Mouse (Mus musculus): ENCODE data around the gene Olfr90. TPM values are rescaled to one million over a fixed set of nuclear protein-coding genes. Genes with fewer than 3 reads are reported as not detected.
A peak's percentile ranks its signal among the peaks of the same experiment; 100 is the strongest.
"Not testable (repeated sequence)": the region's sequence is repeated elsewhere in the genome, so short reads cannot be mapped to it uniquely, and the experiment has no call there.

Olfr90 gene
- not detected in 2 replicates for polyA plus RNA-seq (2015; fragmentation: Nextera tagmentation; extraction: Ambion mirVana)

DNA sequence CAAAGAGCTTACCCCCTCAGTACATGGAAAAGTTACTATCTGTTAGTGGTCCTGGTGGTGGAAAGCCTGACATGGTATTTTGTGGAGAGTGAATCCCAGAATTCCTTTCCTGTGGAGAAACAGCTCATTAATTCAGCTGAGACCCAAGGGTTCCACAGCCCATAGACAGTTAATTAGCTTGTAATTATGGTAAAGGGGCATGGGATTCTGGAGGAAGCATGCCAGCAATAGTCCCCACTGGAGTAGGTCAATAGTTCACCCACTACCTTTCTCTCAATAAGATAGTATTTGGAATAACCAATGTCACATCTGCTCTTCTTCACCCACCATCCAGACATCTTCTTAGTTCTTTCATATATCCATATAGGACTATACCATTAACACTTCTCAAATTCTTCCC is at the start of gene Olfr90:
Gene Olfr90 (minus strand): TSS at position 101 of the 400 bp plus-strand sequence.
- Histone ChIP-seq H3K4me3 (no peak within 1 kb of the TSS), H3K27ac (no peak within 1 kb of the TSS), H3K27me3 (no peaks in the 10 kb centered on the region), H3K4me2 (no peak within 1 kb of the TSS), H3K36me3 (no peaks in the 10 kb centered on the region), H3K4me1 (no peaks in the 10 kb centered on the region), H3K9ac (no peak within 1 kb of the TSS), H3K9me3 (no peaks in the 10 kb centered on the region)
- ATAC-seq (ENCODE audit: insufficient number of reproducible peaks, low FRiP score, low TSS enrichment, low read depth) = no peak

DNA sequence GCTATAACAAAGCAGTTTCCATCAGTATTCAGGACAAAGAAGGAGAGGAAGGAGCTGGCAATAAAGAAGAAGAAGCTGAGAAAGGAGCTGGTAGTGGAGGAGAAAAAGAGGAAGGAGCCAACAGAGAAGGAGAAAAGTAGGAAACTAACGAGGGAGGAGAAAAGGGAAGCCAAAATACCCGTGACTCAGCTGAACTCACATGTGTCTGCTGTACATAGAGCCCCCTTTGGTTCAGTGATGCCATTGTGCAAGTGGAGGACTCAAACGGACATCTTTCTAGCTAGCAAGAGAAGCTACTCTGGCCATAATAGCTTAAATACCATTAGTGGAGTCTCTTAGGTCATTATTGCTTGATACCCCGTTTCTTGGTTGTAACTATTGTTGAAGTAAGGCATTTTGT is 43.1 kb upstream of the Olfr90 start:
- not testable (repeated sequence) for ATAC-seq (ENCODE audit: insufficient number of reproducible peaks, low FRiP score, low TSS enrichment, low read depth); H3K36me3 ChIP-seq; H3K27ac ChIP-seq; H3K9ac ChIP-seq; H3K4me2 ChIP-seq; H3K4me3 ChIP-seq; H3K9me3 ChIP-seq; H3K4me1 ChIP-seq; H3K27me3 ChIP-seq
- 72% methylated on average over 4 of the region's 4 CpGs for WGBS

DNA sequence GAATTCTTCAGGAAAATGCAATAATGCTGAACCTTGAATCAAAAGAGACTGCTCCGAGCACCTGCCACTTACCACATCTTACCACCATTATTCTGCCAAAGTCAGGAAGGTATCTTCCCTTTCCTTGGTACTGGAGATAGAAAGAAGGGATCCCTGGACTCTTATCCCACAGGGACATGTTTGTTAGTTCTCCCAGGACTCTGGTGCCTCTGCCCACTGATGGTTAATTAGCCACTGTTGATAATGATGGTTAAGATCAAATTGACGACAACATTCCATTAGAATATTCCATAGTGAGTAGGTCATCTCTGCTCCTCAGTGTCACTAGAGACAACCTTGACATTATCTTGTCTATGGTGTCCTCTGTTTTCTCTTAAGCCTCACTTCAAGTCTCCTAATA is 31.7 kb upstream of the Olfr90 start, which contains the start of gene Olfr92:
Gene Olfr92 (minus strand): TSS at position 101 of the 400 bp plus-strand sequence.
- Histone ChIP-seq H3K9me3 (no peaks in the 10 kb centered on the region), H3K4me1 (no peaks in the 10 kb centered on the region), H3K36me3 (no peaks in the 10 kb centered on the region), H3K27ac (no peak within 1 kb of the TSS), H3K4me3 (no peak within 1 kb of the TSS), H3K4me2 (no peak within 1 kb of the TSS), H3K27me3 (no peaks in the 10 kb centered on the region), H3K9ac (no peak within 1 kb of the TSS)
- WGBS = 90% methylated on average over 2 of the region's 2 CpGs
- no peak for ATAC-seq (ENCODE audit: insufficient number of reproducible peaks, low FRiP score, low TSS enrichment, low read depth)

DNA sequence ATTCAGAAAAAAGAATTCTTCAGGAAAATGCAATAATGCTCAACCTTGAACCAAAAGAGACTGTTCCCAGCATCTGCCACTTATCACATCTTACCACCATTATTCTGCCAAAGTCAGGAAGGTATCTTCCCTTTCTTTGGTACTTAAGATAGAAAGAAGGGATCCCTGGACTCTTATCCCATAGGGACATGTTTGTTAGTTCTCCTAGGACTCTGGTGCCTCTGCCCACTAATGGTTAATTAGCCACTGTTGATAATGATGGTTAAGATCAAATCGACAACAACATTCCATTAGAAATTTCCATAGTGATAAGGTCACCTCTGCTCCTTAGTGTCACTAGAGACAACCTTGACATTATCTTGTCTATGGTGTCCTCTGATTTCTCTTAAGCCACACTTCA is 9.9 kb upstream of the Olfr90 start, which contains the start of gene Olfr91:
Gene Olfr91 (minus strand): TSS at position 101 of the 400 bp plus-strand sequence.
- Histone ChIP-seq H3K4me2 (no peak within 1 kb of the TSS), H3K9ac (no peak within 1 kb of the TSS), H3K27me3 (no peaks in the 10 kb centered on the region), H3K36me3 (no peaks in the 10 kb centered on the region), H3K27ac (no peak within 1 kb of the TSS), H3K4me1 (no peaks in the 10 kb centered on the region), H3K9me3 (no peaks in the 10 kb centered on the region), H3K4me3 (no peak within 1 kb of the TSS)
- WGBS = 93% methylated on average over 1 of the region's 1 CpGs
- no peak for ATAC-seq (ENCODE audit: insufficient number of reproducible peaks, low FRiP score, low TSS enrichment, low read depth)

DNA sequence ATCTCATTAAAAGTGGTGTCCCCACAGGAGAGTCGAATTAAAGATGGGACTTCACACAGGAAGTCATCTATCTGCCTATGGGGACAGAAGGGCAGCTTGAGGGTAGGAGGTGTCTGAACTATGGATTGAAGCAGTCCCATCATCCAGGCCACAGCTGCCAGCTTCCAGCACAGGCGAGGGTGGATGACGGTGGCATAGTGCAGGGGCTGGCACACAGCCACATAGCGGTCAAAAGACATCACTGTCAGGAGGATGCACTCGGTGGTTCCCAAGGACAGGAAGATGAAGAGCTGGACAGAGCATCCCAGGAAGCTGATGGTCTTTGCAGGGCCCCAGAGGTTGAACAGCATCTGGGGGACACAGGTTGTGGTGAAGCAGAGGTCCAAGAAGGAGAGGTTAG is 5.0 kb upstream of the Olfr90 start:
- no peak for ATAC-seq (ENCODE audit: insufficient number of reproducible peaks, low FRiP score, low TSS enrichment, low read depth)
- WGBS = 84% methylated on average over 5 of the region's 5 CpGs
- no peak overlapping the region for H3K27ac ChIP-seq

DNA sequence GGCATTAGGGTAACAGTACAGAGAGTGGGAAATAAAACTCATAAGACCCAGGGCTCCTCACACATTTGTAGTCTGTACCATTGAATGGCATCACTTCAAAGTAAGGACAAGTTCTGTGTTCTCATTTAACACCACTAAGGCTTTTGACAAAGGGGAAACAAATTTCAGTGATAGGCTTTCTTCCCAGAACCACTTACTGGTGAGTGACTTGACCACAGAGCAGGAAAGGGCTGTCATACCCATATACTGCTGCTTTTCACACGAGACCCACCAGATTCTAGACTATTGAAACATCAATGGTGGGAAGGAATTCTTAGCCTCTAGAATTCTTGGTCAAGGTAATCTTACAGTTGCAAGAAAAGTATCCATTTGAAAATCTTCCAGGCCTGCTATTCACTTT is 3.9 kb upstream of the Olfr90 start:
- Histone ChIP-seq H3K4me2 (no peak overlapping the region), H3K36me3 (no peaks in the 10 kb centered on the region), H3K27me3 (no peaks in the 10 kb centered on the region), H3K9ac (no peak overlapping the region), H3K9me3 (no peaks in the 10 kb centered on the region), H3K4me1 (no peaks in the 10 kb centered on the region), H3K27ac (no peak overlapping the region), H3K4me3 (no peak overlapping the region)
- ATAC-seq (ENCODE audit: insufficient number of reproducible peaks, low FRiP score, low TSS enrichment, low read depth) = no peak
- WGBS = 65% methylated on average over 1 of the region's 1 CpGs

More for the DNA sequence above, 5.0 kb upstream of the Olfr90 start:
- no peaks in the 10 kb centered on the region for H3K9me3 ChIP-seq
- H3K4me1 ChIP-seq = no peaks in the 10 kb centered on the region
- H3K36me3 ChIP-seq = no peaks in the 10 kb centered on the region
- no peak overlapping the region for H3K9ac ChIP-seq
- no peak overlapping the region for H3K4me3 ChIP-seq
- H3K4me2 ChIP-seq = no peak overlapping the region
- H3K27me3 ChIP-seq = no peaks in the 10 kb centered on the region

DNA sequence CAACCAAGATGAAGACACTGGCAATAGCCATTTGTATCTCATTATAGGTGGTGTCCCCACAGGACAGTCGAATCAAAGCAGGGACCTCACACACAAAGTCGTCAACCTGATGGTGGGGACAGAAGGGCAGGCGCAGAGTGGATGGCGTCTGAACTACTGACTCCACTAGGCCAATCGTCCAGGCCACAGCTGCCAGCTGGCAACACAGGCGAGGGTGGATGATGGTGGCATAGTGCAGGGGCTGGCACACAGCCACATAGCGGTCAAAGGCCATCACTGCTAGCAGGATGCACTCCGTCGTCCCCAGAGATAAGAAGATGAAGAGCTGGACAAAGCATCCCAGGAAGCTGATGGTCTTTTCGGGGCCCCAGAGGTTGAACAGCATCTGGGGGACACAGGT is 2.8 kb downstream of the Olfr90 start:
- WGBS = 74% methylated on average over 10 of the region's 10 CpGs
- H3K4me3 ChIP-seq = no peak overlapping the region
- H3K9me3 ChIP-seq = no peaks in the 10 kb centered on the region
- no peak for ATAC-seq (ENCODE audit: insufficient number of reproducible peaks, low FRiP score, low TSS enrichment, low read depth)
- H3K27me3 ChIP-seq = no peaks in the 10 kb centered on the region
- H3K27ac ChIP-seq = no peak overlapping the region
- no peak overlapping the region for H3K4me2 ChIP-seq
- no peaks in the 10 kb centered on the region for H3K36me3 ChIP-seq
- H3K9ac ChIP-seq = no peak overlapping the region
- H3K4me1 ChIP-seq = no peaks in the 10 kb centered on the region

DNA sequence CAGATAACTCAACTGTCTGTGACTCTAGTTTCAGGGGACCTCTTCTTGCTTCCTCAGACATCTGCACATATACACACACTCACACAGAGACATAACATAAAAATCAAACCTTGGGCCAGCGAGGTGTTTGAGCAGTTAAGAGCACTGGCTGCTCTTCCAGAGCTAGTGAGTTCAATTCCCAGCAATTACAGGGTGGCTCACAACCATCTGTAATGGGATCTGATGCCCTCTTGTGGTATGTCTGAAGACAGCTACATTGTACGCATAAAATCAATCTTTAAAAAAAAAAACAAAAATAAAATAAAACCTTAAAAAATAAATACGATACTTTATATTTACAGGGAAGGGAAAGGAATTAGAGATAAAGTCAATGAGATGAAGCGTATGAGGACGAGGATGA is 3.7 kb downstream of the Olfr90 start:
- Histone ChIP-seq H3K27ac (no peak overlapping the region), H3K4me1 (no peaks in the 10 kb centered on the region), H3K27me3 (no peaks in the 10 kb centered on the region), H3K9ac (no peak overlapping the region), H3K9me3 (no peaks in the 10 kb centered on the region), H3K36me3 (no peaks in the 10 kb centered on the region), H3K4me2 (no peak overlapping the region), H3K4me3 (no peak overlapping the region)
- WGBS = 64% methylated on average over 5 of the region's 5 CpGs
- no peak for ATAC-seq (ENCODE audit: insufficient number of reproducible peaks, low FRiP score, low TSS enrichment, low read depth)

DNA sequence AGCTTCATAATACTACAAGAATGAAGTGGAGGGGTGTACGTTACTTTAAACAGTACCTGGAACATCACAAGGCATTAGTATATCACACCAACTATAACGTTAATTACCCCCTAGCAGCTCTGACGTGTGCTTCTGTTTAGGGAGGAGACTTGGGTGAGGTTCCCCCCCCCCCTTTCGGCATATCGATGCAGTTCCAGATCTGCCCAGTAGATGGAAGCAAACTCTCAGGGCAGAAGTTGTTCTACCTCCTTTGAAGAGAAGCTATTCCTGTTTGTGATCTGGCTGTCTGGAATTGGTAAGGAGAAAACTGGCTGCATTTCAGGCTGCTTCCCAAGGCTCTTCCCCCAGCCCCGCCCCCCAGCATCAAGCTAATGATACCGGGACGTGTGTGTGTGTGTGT is 5.0 kb downstream of the Olfr90 start:
- 2% methylated on average over 8 of the region's 8 CpGs for WGBS
- no peak overlapping the region for H3K4me3 ChIP-seq
- peak; percentile 27; the same call in 1 of the 2 replicates for ATAC-seq (ENCODE audit: insufficient number of reproducible peaks, low FRiP score, low TSS enrichment, low read depth)
- no peaks in the 10 kb centered on the region for H3K36me3 ChIP-seq
- no peaks in the 10 kb centered on the region for H3K27me3 ChIP-seq
- no peak overlapping the region for H3K27ac ChIP-seq
- no peak overlapping the region for H3K4me2 ChIP-seq
- no peaks in the 10 kb centered on the region for H3K4me1 ChIP-seq
- no peak overlapping the region for H3K9ac ChIP-seq
- H3K9me3 ChIP-seq = no peaks in the 10 kb centered on the region

DNA sequence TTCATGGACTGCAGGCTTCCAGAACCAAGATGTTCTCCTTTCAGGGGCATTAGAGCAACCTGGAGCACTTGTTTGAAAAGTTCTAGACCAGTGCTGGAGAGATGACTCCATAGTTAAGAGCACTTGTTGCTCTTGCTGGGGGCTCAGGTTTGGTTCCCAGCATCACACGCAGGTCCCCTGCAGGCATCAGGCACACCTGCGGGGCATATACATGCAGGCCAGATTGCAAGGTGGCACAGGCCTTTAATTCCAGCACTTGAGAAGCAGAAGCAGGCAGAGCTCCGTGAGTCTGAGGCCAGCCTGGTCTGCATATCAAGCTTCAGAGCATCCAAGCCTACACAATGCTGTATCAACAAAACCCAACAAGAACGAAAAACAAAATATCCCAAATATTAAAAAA is 6.6 kb downstream of the Olfr90 start:
- no peak overlapping the region for H3K27ac ChIP-seq
- peaks cover 2% of the 10 kb centered on the region; the same call in 1 of the 2 replicates for H3K4me1 ChIP-seq
- 85% methylated on average over 4 of the region's 4 CpGs for WGBS
- no peak overlapping the region for H3K4me2 ChIP-seq
- H3K9ac ChIP-seq = no peak overlapping the region
- no peaks in the 10 kb centered on the region for H3K36me3 ChIP-seq
- ATAC-seq (ENCODE audit: insufficient number of reproducible peaks, low FRiP score, low TSS enrichment, low read depth) = no peak
- no peaks in the 10 kb centered on the region for H3K27me3 ChIP-seq
- H3K4me3 ChIP-seq = no peak overlapping the region
- no peaks in the 10 kb centered on the region for H3K9me3 ChIP-seq

DNA sequence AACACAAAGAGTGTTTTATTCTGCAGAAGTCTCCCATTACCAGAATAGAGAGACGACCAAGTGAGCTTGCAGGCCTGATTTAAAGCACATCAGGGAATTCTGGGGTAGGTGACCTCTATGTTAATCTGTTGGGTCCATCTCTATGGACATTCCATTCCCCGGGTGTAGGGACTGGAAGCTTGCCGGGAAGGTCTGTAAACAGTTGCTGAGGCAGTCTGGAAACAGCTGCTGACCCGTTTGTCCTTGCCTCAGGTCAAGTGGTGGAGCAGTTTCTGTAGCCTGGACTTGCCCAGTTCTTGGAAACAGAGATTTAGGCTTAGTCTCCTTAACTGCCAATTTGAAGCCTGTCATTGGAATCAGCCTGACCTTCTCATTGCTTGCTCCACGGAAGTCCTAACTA is 8.2 kb downstream of the Olfr90 start:
- Histone ChIP-seq H3K36me3 (peaks cover 11% of the 10 kb centered on the region; the same call in 1 of the 2 replicates), H3K9ac (no peak overlapping the region), H3K27me3 (no peaks in the 10 kb centered on the region), H3K4me1 (peaks cover 2% of the 10 kb centered on the region; the same call in 1 of the 2 replicates), H3K27ac (no peak overlapping the region), H3K4me3 (no peak overlapping the region), H3K4me2 (no peak overlapping the region), H3K9me3 (no peaks in the 10 kb centered on the region)
- WGBS = 18% methylated on average over 5 of the region's 5 CpGs
- no peak for ATAC-seq (ENCODE audit: insufficient number of reproducible peaks, low FRiP score, low TSS enrichment, low read depth)

DNA sequence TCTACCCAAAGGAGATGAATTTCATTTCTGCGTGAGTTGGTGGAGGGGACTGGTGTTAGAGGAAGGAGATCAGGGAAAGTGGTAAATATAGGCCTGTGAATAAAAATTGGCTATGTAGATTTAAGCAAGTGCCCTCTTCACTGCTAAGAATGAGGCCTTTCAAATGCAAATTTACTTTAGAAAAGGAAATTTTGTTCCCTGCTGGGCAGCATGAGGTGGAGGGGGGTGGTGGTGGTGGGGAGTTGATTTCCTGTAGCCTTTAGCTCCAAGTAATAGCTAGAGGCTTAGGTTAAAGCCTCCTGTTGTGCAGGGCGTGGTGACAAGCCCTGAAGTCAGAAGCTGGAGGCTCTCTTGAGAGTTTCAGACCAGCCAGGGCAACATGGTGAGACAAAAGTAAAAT is 9.3 kb downstream of the Olfr90 start:
- 24% methylated on average over 2 of the region's 2 CpGs for WGBS
- H3K4me1 ChIP-seq = peaks cover 2% of the 10 kb centered on the region; the same call in 1 of the 2 replicates
- H3K27me3 ChIP-seq = no peaks in the 10 kb centered on the region
- no peak overlapping the region for H3K9ac ChIP-seq
- H3K27ac ChIP-seq = no peak overlapping the region
- no peak overlapping the region for H3K4me2 ChIP-seq
- peaks cover 21% of the 10 kb centered on the region for H3K36me3 ChIP-seq
- no peak overlapping the region for H3K4me3 ChIP-seq
- no peaks in the 10 kb centered on the region for H3K9me3 ChIP-seq
- no peak for ATAC-seq (ENCODE audit: insufficient number of reproducible peaks, low FRiP score, low TSS enrichment, low read depth)

DNA sequence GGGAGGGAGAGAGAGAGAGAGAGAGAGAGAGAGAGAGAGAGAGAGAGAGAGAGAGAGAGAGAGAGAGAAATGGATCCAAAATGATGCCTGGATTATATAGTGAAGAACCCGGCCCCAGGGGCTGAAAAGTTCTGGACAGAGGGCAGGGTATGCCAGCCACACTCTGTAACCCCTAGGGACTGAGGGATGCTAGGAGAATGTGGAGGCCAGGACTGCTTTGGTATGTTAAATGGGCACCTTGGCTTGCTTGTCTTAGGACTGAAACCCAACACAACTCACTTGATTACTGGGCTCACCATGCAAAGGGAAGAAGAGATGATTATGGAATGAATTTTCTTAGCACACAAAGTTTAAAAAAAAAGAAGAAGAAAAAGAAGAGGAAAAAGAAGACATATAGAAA is 10.1 kb downstream of the Olfr90 start:
- H3K4me3 ChIP-seq = no peak overlapping the region
- ATAC-seq (ENCODE audit: insufficient number of reproducible peaks, low FRiP score, low TSS enrichment, low read depth) = no peak
- no peak overlapping the region for H3K4me2 ChIP-seq
- 45% methylated on average over 1 of the region's 1 CpGs for WGBS
- H3K4me1 ChIP-seq = peaks cover 2% of the 10 kb centered on the region; the same call in 1 of the 2 replicates
- H3K27ac ChIP-seq = no peak overlapping the region
- peaks cover 29% of the 10 kb centered on the region for H3K36me3 ChIP-seq
- no peaks in the 10 kb centered on the region for H3K9me3 ChIP-seq
- no peak overlapping the region for H3K9ac ChIP-seq
- no peaks in the 10 kb centered on the region for H3K27me3 ChIP-seq

All from limb, embryonic 15.5 days (tissue).